Mouse (Mus musculus): Measurements from ENCODE around the gene Adamts20. TPM values are rescaled to one million over a fixed set of nuclear protein-coding genes. Genes with fewer than 3 reads are reported as not detected.

The Adamts20 gene
- polyA plus RNA-seq, 1 experiment from 2014 or later: 1.1 TPM

DNA sequence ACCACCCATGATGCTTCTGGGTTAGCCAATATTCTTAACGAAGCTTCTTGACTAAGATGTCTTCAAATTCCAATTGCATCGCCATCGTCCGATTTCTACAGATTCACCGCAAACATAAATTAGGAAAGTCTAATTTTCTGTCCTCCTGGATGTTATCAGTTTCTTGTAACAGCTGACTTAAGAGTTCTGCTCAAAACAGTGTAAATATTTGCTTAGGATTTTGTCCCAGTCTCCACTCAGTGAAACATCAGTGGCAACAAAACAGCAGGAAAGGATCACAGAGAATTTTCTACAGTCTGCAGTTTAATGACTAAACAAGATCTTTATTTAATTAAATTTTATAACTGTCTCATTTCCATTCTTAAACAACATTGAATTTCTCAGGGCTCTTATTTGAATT is 218.5 kb downstream of the Adamts20 start:
- H3K9ac ChIP-seq (ENCODE audit: low read length): no peak overlapping the region
- ATAC-seq (ENCODE audit: insufficient number of reproducible peaks, insufficient read depth, low FRiP score, low read depth): no peak
- 68% methylated on average over 5 of the region's 5 CpGs for WGBS
- no peak overlapping the region for H3K4me2 ChIP-seq (ENCODE audit: low read length)
- peaks cover 16 to 18% of the 10 kb centered on the region in 2 experiments for H3K4me1 ChIP-seq (ENCODE audit: control insufficient read depth in 2 of 2, insufficient read depth in 2 of 2, low read length in 2 of 2)
- no peak overlapping the region for H3K4me3 ChIP-seq (ENCODE audit: control insufficient read depth in 1 of 2, insufficient read depth in 1 of 2, low read depth in 1 of 2, low read length in 2 of 2)
- H3K27me3 ChIP-seq (ENCODE audit: control insufficient read depth, insufficient read depth, low read length): no peaks in the 10 kb centered on the region
- H3K9me3 ChIP-seq (ENCODE audit: control insufficient read depth, low read length): no peaks in the 10 kb centered on the region
- no peak overlapping the region; a peak in 1 of 4 replicates for H3K27ac ChIP-seq (replicated peaks in 1 of 2; ENCODE audit: control insufficient read depth in 1 of 2, insufficient read depth in 1 of 2, low read depth in 2 of 2, low read length in 2 of 2)
- H3K36me3 ChIP-seq (ENCODE audit: control insufficient read depth, insufficient read depth, low read length): no peaks in the 10 kb centered on the region

DNA sequence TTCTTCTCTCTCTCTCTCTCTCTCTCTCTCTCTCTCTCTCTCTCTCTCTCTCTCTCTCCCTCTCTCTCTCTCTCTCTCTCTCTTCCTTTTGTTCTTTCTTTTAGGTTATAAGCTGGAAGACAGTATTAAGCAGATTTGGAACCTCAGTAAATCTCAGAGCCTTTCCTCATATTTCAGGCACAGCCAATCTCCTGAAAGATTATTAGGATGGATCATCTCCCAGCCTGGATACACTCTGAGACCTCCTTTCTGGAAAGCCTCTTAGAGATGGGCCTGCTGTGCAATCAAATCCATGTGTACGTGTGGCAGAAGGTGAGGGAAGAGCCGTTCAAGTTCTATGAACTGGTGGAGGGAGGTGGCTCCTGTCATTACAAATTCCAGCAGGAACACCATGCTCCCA is 220.9 kb downstream of the Adamts20 start:
- no peak overlapping the region for H3K4me3 ChIP-seq (ENCODE audit: control insufficient read depth in 1 of 2, insufficient read depth in 1 of 2, low read depth in 1 of 2, low read length in 2 of 2)
- no peaks in the 10 kb centered on the region for H3K9me3 ChIP-seq (ENCODE audit: control insufficient read depth, low read length)
- H3K4me1 ChIP-seq (ENCODE audit: control insufficient read depth in 2 of 2, insufficient read depth in 2 of 2, low read length in 2 of 2): peaks cover 12 to 16% of the 10 kb centered on the region in 2 experiments
- no peak for ATAC-seq (ENCODE audit: insufficient number of reproducible peaks, insufficient read depth, low FRiP score, low read depth)
- 75% methylated on average over 2 of the region's 2 CpGs for WGBS
- H3K4me2 ChIP-seq (ENCODE audit: low read length): no peak overlapping the region
- H3K27me3 ChIP-seq (ENCODE audit: control insufficient read depth, insufficient read depth, low read length): no peaks in the 10 kb centered on the region
- H3K36me3 ChIP-seq (ENCODE audit: control insufficient read depth, insufficient read depth, low read length): no peaks in the 10 kb centered on the region
- H3K27ac ChIP-seq (replicated peaks in 1 of 2; ENCODE audit: control insufficient read depth in 1 of 2, insufficient read depth in 1 of 2, low read depth in 2 of 2, low read length in 2 of 2): no peak overlapping the region
- no peak overlapping the region for H3K9ac ChIP-seq (ENCODE audit: low read length)

DNA sequence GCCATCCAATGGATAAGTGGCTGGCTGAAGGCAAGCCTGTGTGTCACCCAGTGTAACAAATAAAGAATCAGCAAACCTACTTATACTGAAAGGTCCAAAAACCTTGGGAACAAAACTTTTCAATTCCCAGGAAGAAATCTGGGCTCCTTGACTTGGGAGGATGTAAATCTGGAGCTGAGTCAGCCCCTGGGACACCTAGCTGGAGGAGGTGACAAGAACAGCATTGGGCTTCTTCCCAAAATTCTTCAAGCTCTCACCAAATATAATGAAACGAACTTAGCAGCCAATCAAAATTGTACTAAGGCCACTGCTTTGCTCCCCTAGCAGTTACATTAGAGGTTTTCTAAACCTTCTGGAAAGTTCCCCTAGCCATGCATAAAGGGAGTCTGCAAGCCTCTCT is 223.1 kb downstream of the Adamts20 start:
- Histone ChIP-seq H3K27me3 (ENCODE audit: control insufficient read depth, insufficient read depth, low read length) (no peaks in the 10 kb centered on the region), H3K4me3 (ENCODE audit: control insufficient read depth in 1 of 2, insufficient read depth in 1 of 2, low read depth in 1 of 2, low read length in 2 of 2) (no peak overlapping the region), H3K9ac (ENCODE audit: low read length) (no peak overlapping the region), H3K36me3 (ENCODE audit: control insufficient read depth, insufficient read depth, low read length) (no peaks in the 10 kb centered on the region), H3K9me3 (ENCODE audit: control insufficient read depth, low read length) (no peaks in the 10 kb centered on the region), H3K27ac (replicated peaks in 1 of 2; ENCODE audit: control insufficient read depth in 1 of 2, insufficient read depth in 1 of 2, low read depth in 2 of 2, low read length in 2 of 2) (no peak overlapping the region), H3K4me1 (ENCODE audit: control insufficient read depth in 2 of 2, insufficient read depth in 2 of 2, low read length in 2 of 2) (peaks cover 0 to 4% of the 10 kb centered on the region in 2 experiments; a peak in 2 of 4 replicates), H3K4me2 (ENCODE audit: low read length) (no peak overlapping the region)
- no peak for ATAC-seq (ENCODE audit: insufficient number of reproducible peaks, insufficient read depth, low FRiP score, low read depth)
- WGBS: 85% methylated on average over 1 of the region's 1 CpGs

DNA sequence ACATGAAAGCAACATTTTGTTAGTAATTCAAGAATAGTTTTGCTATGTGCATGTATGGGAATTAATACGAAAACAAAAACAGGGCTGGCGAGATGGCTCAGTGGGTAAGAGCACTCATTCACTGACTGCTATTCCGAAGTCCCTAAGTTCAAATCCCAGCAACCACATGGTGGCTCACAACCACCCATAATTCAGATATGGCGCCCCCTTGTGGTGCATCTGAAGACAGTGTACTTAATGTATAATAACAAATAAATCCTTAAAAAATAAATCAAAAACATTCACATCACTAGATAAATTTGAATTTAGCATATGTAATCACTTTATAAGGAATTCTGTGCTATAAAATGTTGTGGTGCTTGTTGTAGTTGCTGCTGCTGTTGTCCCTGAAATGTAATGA is 225.6 kb downstream of the Adamts20 start:
- H3K27ac ChIP-seq (replicated peaks in 1 of 2; ENCODE audit: control insufficient read depth in 1 of 2, insufficient read depth in 1 of 2, low read depth in 2 of 2, low read length in 2 of 2): no peak overlapping the region
- no peak overlapping the region for H3K9ac ChIP-seq (ENCODE audit: low read length)
- 85% methylated on average over 4 of the region's 4 CpGs for WGBS
- no peak overlapping the region for H3K4me3 ChIP-seq (ENCODE audit: control insufficient read depth in 1 of 2, insufficient read depth in 1 of 2, low read depth in 1 of 2, low read length in 2 of 2)
- H3K4me2 ChIP-seq (ENCODE audit: low read length): no peak overlapping the region
- no peaks in the 10 kb centered on the region for H3K27me3 ChIP-seq (ENCODE audit: control insufficient read depth, insufficient read depth, low read length)
- H3K4me1 ChIP-seq (ENCODE audit: control insufficient read depth in 2 of 2, insufficient read depth in 2 of 2, low read length in 2 of 2): no peaks in the 10 kb centered on the region
- no peaks in the 10 kb centered on the region for H3K9me3 ChIP-seq (ENCODE audit: control insufficient read depth, low read length)
- H3K36me3 ChIP-seq (ENCODE audit: control insufficient read depth, insufficient read depth, low read length): no peaks in the 10 kb centered on the region
- no peak for ATAC-seq (ENCODE audit: insufficient number of reproducible peaks, insufficient read depth, low FRiP score, low read depth)

DNA sequence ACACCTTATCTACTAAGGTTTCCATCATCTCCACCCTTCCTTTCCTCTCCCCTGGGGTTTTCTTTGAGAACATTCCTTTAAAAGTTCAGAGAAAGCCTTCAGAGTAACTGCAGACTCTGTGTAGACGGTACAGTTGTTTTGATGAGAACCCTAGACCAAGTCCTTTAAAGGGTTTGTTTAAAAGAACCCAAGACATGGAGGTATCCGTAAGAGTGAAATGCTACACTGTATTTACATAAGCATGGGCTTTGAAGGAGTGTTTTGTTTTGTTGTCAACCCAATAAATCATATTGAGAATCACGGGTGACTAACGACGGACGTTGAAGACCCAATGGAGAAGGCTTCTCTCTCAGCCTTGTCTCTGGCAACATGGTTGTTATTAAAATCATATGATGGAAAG is 226.1 kb downstream of the Adamts20 start:
- H3K4me3 ChIP-seq (ENCODE audit: control insufficient read depth in 1 of 2, insufficient read depth in 1 of 2, low read depth in 1 of 2, low read length in 2 of 2): no peak overlapping the region
- peak overlapping the region in 1 of 2 experiments; percentile 30; a peak in 1 of 4 replicates for H3K27ac ChIP-seq (replicated peaks in 1 of 2; ENCODE audit: control insufficient read depth in 1 of 2, insufficient read depth in 1 of 2, low read depth in 2 of 2, low read length in 2 of 2)
- no peaks in the 10 kb centered on the region for H3K9me3 ChIP-seq (ENCODE audit: control insufficient read depth, low read length)
- H3K4me2 ChIP-seq (ENCODE audit: low read length): no peak overlapping the region
- no peaks in the 10 kb centered on the region for H3K36me3 ChIP-seq (ENCODE audit: control insufficient read depth, insufficient read depth, low read length)
- H3K9ac ChIP-seq (ENCODE audit: low read length): no peak overlapping the region
- WGBS: 79% methylated on average over 6 of the region's 6 CpGs
- no peak for ATAC-seq (ENCODE audit: insufficient number of reproducible peaks, insufficient read depth, low FRiP score, low read depth)
- H3K4me1 ChIP-seq (ENCODE audit: control insufficient read depth in 2 of 2, insufficient read depth in 2 of 2, low read length in 2 of 2): no peaks in the 10 kb centered on the region
- H3K27me3 ChIP-seq (ENCODE audit: control insufficient read depth, insufficient read depth, low read length): no peaks in the 10 kb centered on the region

DNA sequence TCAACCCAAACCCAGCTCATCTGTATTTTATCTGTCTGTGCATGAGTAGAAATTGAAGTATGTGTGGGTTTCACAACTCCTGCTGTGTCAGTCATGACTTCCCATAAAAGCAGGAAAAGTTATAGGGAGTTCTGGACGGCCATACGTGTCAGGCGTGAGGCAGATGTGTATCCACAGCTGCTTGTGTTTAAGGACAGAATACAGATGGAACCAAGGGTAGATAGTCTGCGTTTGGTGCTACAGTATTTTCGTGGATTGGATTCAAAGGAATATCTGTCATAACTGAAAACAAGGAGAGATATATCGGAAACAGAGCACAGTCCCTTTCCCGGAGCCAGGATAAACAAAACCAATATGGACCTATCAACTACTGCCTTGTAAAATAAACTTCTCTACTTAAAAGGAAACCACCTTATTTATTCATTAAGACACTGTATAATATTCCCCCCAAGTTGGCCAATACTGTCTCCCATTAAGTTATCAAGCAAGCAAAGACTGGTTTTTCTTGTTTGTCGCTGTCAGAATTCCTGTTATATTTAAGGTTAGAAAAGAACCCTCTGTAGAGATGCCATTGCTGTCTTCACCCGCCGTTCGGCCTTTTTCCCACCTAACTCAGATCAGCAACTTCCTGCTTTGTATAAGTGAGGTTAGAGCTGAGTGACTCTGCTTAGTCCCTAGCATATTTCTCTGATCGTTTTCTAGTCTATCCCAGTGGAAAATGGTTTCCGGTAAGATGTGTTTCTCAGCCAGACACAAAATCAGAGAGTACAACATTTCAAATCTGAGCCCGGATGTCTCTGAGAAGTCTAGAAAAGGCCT is 227.0 kb downstream of the Adamts20 start:
- H3K27me3 ChIP-seq (ENCODE audit: control insufficient read depth, insufficient read depth, low read length): no peaks in the 10 kb centered on the region
- H3K4me2 ChIP-seq (ENCODE audit: low read length): no peak overlapping the region
- H3K9me3 ChIP-seq (ENCODE audit: control insufficient read depth, low read length): no peaks in the 10 kb centered on the region
- no peak for ATAC-seq (ENCODE audit: insufficient number of reproducible peaks, insufficient read depth, low FRiP score, low read depth)
- no peaks in the 10 kb centered on the region for H3K4me1 ChIP-seq (ENCODE audit: control insufficient read depth in 2 of 2, insufficient read depth in 2 of 2, low read length in 2 of 2)
- peak overlapping the region; percentile 22 to 45; a peak in 3 of 4 replicates for H3K27ac ChIP-seq (replicated peaks in 1 of 2; ENCODE audit: control insufficient read depth in 1 of 2, insufficient read depth in 1 of 2, low read depth in 2 of 2, low read length in 2 of 2)
- no peak overlapping the region for H3K4me3 ChIP-seq (ENCODE audit: control insufficient read depth in 1 of 2, insufficient read depth in 1 of 2, low read depth in 1 of 2, low read length in 2 of 2)
- H3K9ac ChIP-seq (ENCODE audit: low read length): no peak overlapping the region
- 68% methylated on average over 14 of the region's 14 CpGs for WGBS
- no peaks in the 10 kb centered on the region for H3K36me3 ChIP-seq (ENCODE audit: control insufficient read depth, insufficient read depth, low read length)

DNA sequence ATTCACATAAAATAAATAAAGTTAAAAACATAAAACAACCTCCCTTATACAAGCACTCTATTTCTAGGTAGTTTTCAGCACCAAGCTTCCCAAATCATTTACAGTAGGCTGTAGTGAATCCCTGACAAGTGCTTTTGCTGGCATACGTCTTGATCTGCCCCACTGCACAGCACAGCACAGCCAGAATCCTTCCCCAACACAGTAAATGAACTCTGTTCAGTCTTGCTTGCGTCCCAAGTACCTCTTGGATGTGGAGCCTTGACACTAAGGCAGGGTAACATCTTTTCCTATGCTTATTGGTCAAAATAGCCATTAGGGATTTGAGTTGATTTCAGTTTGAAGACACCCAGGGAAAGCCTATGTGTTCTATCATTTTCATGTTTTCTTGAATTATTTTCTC is 228.5 kb downstream of the Adamts20 start:
- no peak overlapping the region for H3K4me3 ChIP-seq (ENCODE audit: control insufficient read depth in 1 of 2, insufficient read depth in 1 of 2, low read depth in 1 of 2, low read length in 2 of 2)
- H3K36me3 ChIP-seq (ENCODE audit: control insufficient read depth, insufficient read depth, low read length): no peaks in the 10 kb centered on the region
- ATAC-seq (ENCODE audit: insufficient number of reproducible peaks, insufficient read depth, low FRiP score, low read depth): no peak
- no peak overlapping the region for H3K9ac ChIP-seq (ENCODE audit: low read length)
- no peaks in the 10 kb centered on the region for H3K4me1 ChIP-seq (ENCODE audit: control insufficient read depth in 2 of 2, insufficient read depth in 2 of 2, low read length in 2 of 2)
- 86% methylated on average over 2 of the region's 2 CpGs for WGBS
- no peak overlapping the region for H3K4me2 ChIP-seq (ENCODE audit: low read length)
- H3K27me3 ChIP-seq (ENCODE audit: control insufficient read depth, insufficient read depth, low read length): no peaks in the 10 kb centered on the region
- H3K27ac ChIP-seq (replicated peaks in 1 of 2; ENCODE audit: control insufficient read depth in 1 of 2, insufficient read depth in 1 of 2, low read depth in 2 of 2, low read length in 2 of 2): no peak overlapping the region
- no peaks in the 10 kb centered on the region for H3K9me3 ChIP-seq (ENCODE audit: control insufficient read depth, low read length)

DNA sequence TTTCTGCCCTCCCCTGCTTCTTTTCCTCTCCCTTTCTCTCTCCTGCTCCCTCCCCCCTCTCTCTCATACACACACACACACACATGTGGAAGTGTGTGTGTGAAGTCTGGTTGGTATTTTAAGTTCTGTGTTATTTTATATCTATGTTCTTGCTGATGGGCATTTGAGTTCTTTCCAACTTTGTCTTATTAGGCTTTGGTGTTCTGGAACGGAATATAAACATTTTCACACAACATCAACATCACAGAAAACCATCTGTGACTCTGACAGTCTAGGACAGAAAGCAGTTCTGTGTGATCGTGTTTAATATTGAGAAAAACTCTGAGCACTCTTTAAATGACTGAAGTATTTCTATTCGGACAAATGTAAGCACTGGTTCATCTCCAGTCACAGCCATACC is 229.1 kb downstream of the Adamts20 start:
- no peaks in the 10 kb centered on the region for H3K4me1 ChIP-seq (ENCODE audit: control insufficient read depth in 2 of 2, insufficient read depth in 2 of 2, low read length in 2 of 2)
- H3K4me3 ChIP-seq (ENCODE audit: control insufficient read depth in 1 of 2, insufficient read depth in 1 of 2, low read depth in 1 of 2, low read length in 2 of 2): no peak overlapping the region
- ATAC-seq (ENCODE audit: insufficient number of reproducible peaks, insufficient read depth, low FRiP score, low read depth): no peak
- WGBS: 75% methylated on average over 3 of the region's 3 CpGs
- no peak overlapping the region for H3K4me2 ChIP-seq (ENCODE audit: low read length)
- no peaks in the 10 kb centered on the region for H3K27me3 ChIP-seq (ENCODE audit: control insufficient read depth, insufficient read depth, low read length)
- no peaks in the 10 kb centered on the region for H3K9me3 ChIP-seq (ENCODE audit: control insufficient read depth, low read length)
- H3K9ac ChIP-seq (ENCODE audit: low read length): no peak overlapping the region
- no peak overlapping the region for H3K27ac ChIP-seq (replicated peaks in 1 of 2; ENCODE audit: control insufficient read depth in 1 of 2, insufficient read depth in 1 of 2, low read depth in 2 of 2, low read length in 2 of 2)
- no peaks in the 10 kb centered on the region for H3K36me3 ChIP-seq (ENCODE audit: control insufficient read depth, insufficient read depth, low read length)

All from heart, embryonic 14.5 days (tissue).